Mouse (Mus musculus): ENCODE measurements around the gene Rgs7. TPM values are rescaled to one million over a fixed set of nuclear protein-coding genes. Genes with fewer than 3 reads are reported as not detected.

Rgs7 gene
- polyA plus RNA-seq, 1 experiment from 2014 or later, result 1.8 TPM

GRCm38 (mm10) chr1:175184736-175185135, 307.6 kb downstream of the Rgs7 start:
- no peak overlapping the region for H3K4me3 ChIP-seq
- no peak for DNase-seq (ENCODE audit: low spot score)
- no peak overlapping the region for H3K27ac ChIP-seq (replicated peaks)
- no peaks in the 10 kb centered on the region for H3K4me1 ChIP-seq
- 82% methylated on average over 3 of the region's 3 CpGs for WGBS
- no peaks in the 10 kb centered on the region for H3K27me3 ChIP-seq (ENCODE audit: low read depth, poor library complexity, severe bottlenecking)
- H3K36me3 ChIP-seq, result no peaks in the 10 kb centered on the region
- no peaks in the 10 kb centered on the region for H3K9me3 ChIP-seq (replicated peaks)

GRCm38 (mm10) chr1:175178733-175179132, 313.6 kb downstream of the Rgs7 start:
- H3K9me3 ChIP-seq (replicated peaks), result no peaks in the 10 kb centered on the region
- no peak overlapping the region for H3K27ac ChIP-seq (replicated peaks)
- no peaks in the 10 kb centered on the region for H3K36me3 ChIP-seq
- no peak overlapping the region for H3K4me3 ChIP-seq
- 93% methylated on average over 1 of the region's 1 CpGs for WGBS
- no peaks in the 10 kb centered on the region for H3K27me3 ChIP-seq (ENCODE audit: low read depth, poor library complexity, severe bottlenecking)
- no peaks in the 10 kb centered on the region for H3K4me1 ChIP-seq
- no peak for DNase-seq (ENCODE audit: low spot score)

- DNase-seq (ENCODE audit: low spot score), result no peak
- no peak overlapping the region for H3K27ac ChIP-seq (replicated peaks)
- 77% methylated on average over 5 of the region's 5 CpGs for WGBS
- no peak overlapping the region for H3K4me3 ChIP-seq
- H3K4me1 ChIP-seq, result no peaks in the 10 kb centered on the region
- H3K36me3 ChIP-seq, result no peaks in the 10 kb centered on the region
- H3K9me3 ChIP-seq (replicated peaks), result no peaks in the 10 kb centered on the region
- H3K27me3 ChIP-seq (ENCODE audit: low read depth, poor library complexity, severe bottlenecking), result no peaks in the 10 kb centered on the region
Measured at GRCm38 (mm10) chr1:175174918-175175675, 317.2 kb downstream of the Rgs7 start.

GRCm38 (mm10) chr1:175155469-175155868, 336.8 kb downstream of the Rgs7 start:
- Histone ChIP-seq H3K27ac (replicated peaks) (no peak overlapping the region), H3K4me3 (no peak overlapping the region), H3K9me3 (replicated peaks) (no peaks in the 10 kb centered on the region), H3K4me1 (no peaks in the 10 kb centered on the region), H3K27me3 (ENCODE audit: low read depth, poor library complexity, severe bottlenecking) (no peaks in the 10 kb centered on the region), H3K36me3 (no peaks in the 10 kb centered on the region)
- WGBS, result 86% methylated on average over 1 of the region's 1 CpGs
- no peak for DNase-seq (ENCODE audit: low spot score)

GRCm38 (mm10) chr1:175143051-175143450, 349.2 kb downstream of the Rgs7 start:
- no peak for DNase-seq (ENCODE audit: low spot score)
- H3K9me3 ChIP-seq (replicated peaks), result no peaks in the 10 kb centered on the region
- 89% methylated on average over 4 of the region's 4 CpGs for WGBS
- H3K27ac ChIP-seq (replicated peaks), result no peak overlapping the region
- no peaks in the 10 kb centered on the region for H3K36me3 ChIP-seq
- H3K4me3 ChIP-seq, result no peak overlapping the region
- H3K4me1 ChIP-seq, result no peaks in the 10 kb centered on the region
- H3K27me3 ChIP-seq (ENCODE audit: low read depth, poor library complexity, severe bottlenecking), result no peaks in the 10 kb centered on the region

GRCm38 (mm10) chr1:175128525-175128924, 363.8 kb downstream of the Rgs7 start:
- 19% methylated on average over 2 of the region's 2 CpGs for WGBS
- DNase-seq (ENCODE audit: low spot score), result no peak
- no peaks in the 10 kb centered on the region for H3K27me3 ChIP-seq (ENCODE audit: low read depth, poor library complexity, severe bottlenecking)

GRCm38 (mm10) chr1:175124416-175124815, 367.9 kb downstream of the Rgs7 start:
- peaks cover 12% of the 10 kb centered on the region for H3K4me1 ChIP-seq
- H3K27ac ChIP-seq (replicated peaks), result no peak overlapping the region
- no peaks in the 10 kb centered on the region for H3K27me3 ChIP-seq (ENCODE audit: low read depth, poor library complexity, severe bottlenecking)
- WGBS, result 96% methylated on average over 3 of the region's 3 CpGs
- H3K36me3 ChIP-seq, result no peaks in the 10 kb centered on the region
- DNase-seq (ENCODE audit: low spot score), result no peak
- no peaks in the 10 kb centered on the region for H3K9me3 ChIP-seq (replicated peaks)
- no peak overlapping the region for H3K4me3 ChIP-seq

More at GRCm38 (mm10) chr1:175128525-175128924, 363.8 kb downstream of the Rgs7 start:
- Histone ChIP-seq H3K4me1 (peaks cover 15% of the 10 kb centered on the region), H3K4me3 (no peak overlapping the region), H3K36me3 (no peaks in the 10 kb centered on the region), H3K27ac (replicated peaks) (no peak overlapping the region; the same call in 1 of the 2 replicates), H3K9me3 (replicated peaks) (no peaks in the 10 kb centered on the region)

GRCm38 (mm10) chr1:175118904-175119555, 373.3 kb downstream of the Rgs7 start:
- Histone ChIP-seq H3K9me3 (replicated peaks) (no peaks in the 10 kb centered on the region), H3K36me3 (no peaks in the 10 kb centered on the region)

GRCm38 (mm10) chr1:175108270-175108860, 383.9 kb downstream of the Rgs7 start:
- peaks cover 4% of the 10 kb centered on the region; the same call in 1 of the 2 replicates for H3K4me1 ChIP-seq
- H3K9me3 ChIP-seq (replicated peaks), result no peaks in the 10 kb centered on the region
- no peak for DNase-seq (ENCODE audit: low spot score)
- no peak overlapping the region for H3K4me3 ChIP-seq
- WGBS, result 85% methylated on average over 1 of the region's 1 CpGs
- no peaks in the 10 kb centered on the region for H3K27me3 ChIP-seq (ENCODE audit: low read depth, poor library complexity, severe bottlenecking)
- H3K36me3 ChIP-seq, result no peaks in the 10 kb centered on the region
- no peak overlapping the region for H3K27ac ChIP-seq (replicated peaks)

More at GRCm38 (mm10) chr1:175118904-175119555, 373.3 kb downstream of the Rgs7 start:
- WGBS, result 73% methylated on average over 4 of the region's 4 CpGs
- DNase-seq (ENCODE audit: low spot score), result peak; percentile 26
- Histone ChIP-seq H3K4me1 (no peaks in the 10 kb centered on the region), H3K27ac (replicated peaks) (no peak overlapping the region), H3K4me3 (no peak overlapping the region), H3K27me3 (ENCODE audit: low read depth, poor library complexity, severe bottlenecking) (no peaks in the 10 kb centered on the region)

GRCm38 (mm10) chr1:175106315-175106714, 386.0 kb downstream of the Rgs7 start:
- no peak overlapping the region for H3K27ac ChIP-seq (replicated peaks)
- no peak for DNase-seq (ENCODE audit: low spot score)
- no peaks in the 10 kb centered on the region for H3K9me3 ChIP-seq (replicated peaks)
- no peak overlapping the region for H3K4me3 ChIP-seq
- H3K4me1 ChIP-seq, result peaks cover 4% of the 10 kb centered on the region; the same call in 1 of the 2 replicates
- 33% methylated on average over 1 of the region's 1 CpGs for WGBS
- H3K36me3 ChIP-seq, result no peaks in the 10 kb centered on the region
- H3K27me3 ChIP-seq (ENCODE audit: low read depth, poor library complexity, severe bottlenecking), result no peaks in the 10 kb centered on the region

- peaks cover 4% of the 10 kb centered on the region; the same call in 1 of the 2 replicates for H3K4me1 ChIP-seq
- 87% methylated on average over 5 of the region's 5 CpGs for WGBS
Measured at GRCm38 (mm10) chr1:175105426-175105825, 386.9 kb downstream of the Rgs7 start.

GRCm38 (mm10) chr1:175097014-175097413, 395.3 kb downstream of the Rgs7 start:
- no peaks in the 10 kb centered on the region for H3K9me3 ChIP-seq (replicated peaks)
- DNase-seq (ENCODE audit: low spot score), result no peak
- H3K36me3 ChIP-seq, result no peaks in the 10 kb centered on the region
- H3K4me1 ChIP-seq, result no peaks in the 10 kb centered on the region
- no peaks in the 10 kb centered on the region for H3K27me3 ChIP-seq (ENCODE audit: low read depth, poor library complexity, severe bottlenecking)
- H3K4me3 ChIP-seq, result no peak overlapping the region
- H3K27ac ChIP-seq (replicated peaks), result no peak overlapping the region
- WGBS, result 68% methylated on average over 3 of the region's 3 CpGs

More at GRCm38 (mm10) chr1:175105426-175105825, 386.9 kb downstream of the Rgs7 start:
- Histone ChIP-seq H3K27me3 (ENCODE audit: low read depth, poor library complexity, severe bottlenecking) (no peaks in the 10 kb centered on the region), H3K36me3 (no peaks in the 10 kb centered on the region), H3K4me3 (no peak overlapping the region), H3K27ac (replicated peaks) (no peak overlapping the region), H3K9me3 (replicated peaks) (no peaks in the 10 kb centered on the region)
- DNase-seq (ENCODE audit: low spot score), result no peak

GRCm38 (mm10) chr1:175082104-175082503, 410.2 kb downstream of the Rgs7 start:
- Histone ChIP-seq H3K27ac (replicated peaks) (no peak overlapping the region), H3K36me3 (no peaks in the 10 kb centered on the region), H3K4me3 (no peak overlapping the region), H3K4me1 (no peaks in the 10 kb centered on the region), H3K27me3 (ENCODE audit: low read depth, poor library complexity, severe bottlenecking) (no peaks in the 10 kb centered on the region), H3K9me3 (replicated peaks) (no peaks in the 10 kb centered on the region)
- no peak for DNase-seq (ENCODE audit: low spot score)
- 85% methylated on average over 1 of the region's 1 CpGs for WGBS

Data from midbrain, embryonic 10.5 days (tissue).